Mouse (Mus musculus): Measurements from ENCODE around the gene Nosip.
"Not testable (repeated sequence)": the region's sequence is repeated elsewhere in the genome, so short reads cannot be mapped to it uniquely, and the experiment has no call there.

Gene Nosip

GRCm38 (mm10) chr7:45062239-45062835, at the start of gene Nosip, which contains the start of gene Prrg2:
TSS of gene Nosip (plus strand) at chr7:45062429.
TSS of gene Prrg2 (minus strand) at chr7:45062677.
- DNase-seq (ENCODE audit: low spot score in 2 of 2), result peak; percentile 90 to 93

DNA sequence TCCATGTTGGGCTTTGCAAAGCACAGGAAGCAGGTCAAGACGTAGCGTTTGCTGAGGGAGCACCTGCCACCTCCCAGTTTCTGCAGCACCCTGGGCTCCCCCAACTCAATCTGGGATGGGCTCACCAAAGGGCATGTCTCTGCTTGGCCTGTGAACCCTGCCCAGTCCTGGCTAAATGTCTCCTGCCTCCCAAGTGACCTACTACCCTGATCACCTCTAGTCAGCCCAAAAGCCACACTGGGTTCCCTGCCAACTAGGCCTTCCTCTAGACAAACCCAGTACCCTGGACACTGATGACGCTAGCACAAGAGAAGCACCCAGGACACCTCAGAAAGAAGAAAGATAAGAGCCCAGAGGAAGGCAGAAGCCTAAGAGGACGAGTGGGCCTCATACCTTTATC, 49.4 kb upstream of the Nosip start:
- DNase-seq (ENCODE audit: low spot score in 2 of 2), result no peak

DNA sequence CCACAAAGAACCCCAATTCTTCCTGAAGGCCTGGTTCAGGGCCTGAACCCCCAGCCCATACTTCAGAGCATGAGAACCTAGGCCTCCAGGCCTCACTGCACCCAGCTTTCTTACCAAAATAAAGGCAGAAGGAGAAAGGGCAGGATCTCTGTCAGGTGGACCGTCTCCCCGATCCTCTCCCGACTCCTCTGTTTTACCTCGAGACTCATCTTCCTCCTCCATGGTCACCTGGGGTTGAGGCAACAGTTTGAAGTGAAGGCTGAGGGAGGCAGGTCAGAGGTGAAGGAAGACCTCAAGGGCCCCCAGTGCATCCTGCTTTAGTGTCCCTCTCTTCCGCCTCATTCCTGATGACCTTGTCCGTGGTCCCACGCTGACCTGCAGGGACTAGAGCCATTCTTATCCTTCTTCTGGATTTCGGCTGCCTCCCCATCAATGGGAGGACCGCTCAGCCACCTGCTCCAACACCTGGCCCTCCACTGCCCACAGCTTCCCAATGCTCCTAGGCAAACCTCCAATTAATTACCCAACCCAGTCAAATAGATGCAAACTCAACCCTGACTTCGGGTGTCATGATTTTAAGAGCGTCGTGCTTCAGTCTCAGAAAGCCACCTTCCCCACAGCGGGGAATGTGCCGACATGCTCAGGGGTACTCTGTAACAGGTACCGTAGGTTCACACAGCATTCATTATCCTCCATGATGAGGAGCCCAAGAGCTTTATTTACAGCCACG, 48.7 kb upstream of the Nosip start:
- no peak for DNase-seq (ENCODE audit: low spot score in 2 of 2)

DNA sequence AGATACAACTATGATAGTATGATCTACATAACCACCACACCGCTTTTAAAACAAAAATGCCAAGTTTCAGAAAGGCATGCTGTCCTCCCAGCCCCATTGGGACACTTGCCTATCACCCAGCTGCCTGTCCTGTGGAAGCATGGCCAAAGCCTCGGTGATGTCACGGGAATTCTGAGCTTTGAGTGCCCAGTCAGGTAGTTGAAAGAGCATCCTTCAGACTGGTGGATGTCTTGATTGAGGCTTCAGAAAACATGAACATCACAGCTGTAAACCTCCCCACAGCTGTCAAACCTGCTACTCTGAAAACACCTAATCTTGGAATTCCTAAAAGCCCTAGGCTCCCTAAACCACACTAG, 48.2 kb upstream of the Nosip start:
- no peak for DNase-seq (ENCODE audit: low spot score in 2 of 2)

GRCm38 (mm10) chr7:45015344-45015956, 46.8 kb upstream of the Nosip start:
- no peak for DNase-seq (ENCODE audit: low spot score in 2 of 2)

DNA sequence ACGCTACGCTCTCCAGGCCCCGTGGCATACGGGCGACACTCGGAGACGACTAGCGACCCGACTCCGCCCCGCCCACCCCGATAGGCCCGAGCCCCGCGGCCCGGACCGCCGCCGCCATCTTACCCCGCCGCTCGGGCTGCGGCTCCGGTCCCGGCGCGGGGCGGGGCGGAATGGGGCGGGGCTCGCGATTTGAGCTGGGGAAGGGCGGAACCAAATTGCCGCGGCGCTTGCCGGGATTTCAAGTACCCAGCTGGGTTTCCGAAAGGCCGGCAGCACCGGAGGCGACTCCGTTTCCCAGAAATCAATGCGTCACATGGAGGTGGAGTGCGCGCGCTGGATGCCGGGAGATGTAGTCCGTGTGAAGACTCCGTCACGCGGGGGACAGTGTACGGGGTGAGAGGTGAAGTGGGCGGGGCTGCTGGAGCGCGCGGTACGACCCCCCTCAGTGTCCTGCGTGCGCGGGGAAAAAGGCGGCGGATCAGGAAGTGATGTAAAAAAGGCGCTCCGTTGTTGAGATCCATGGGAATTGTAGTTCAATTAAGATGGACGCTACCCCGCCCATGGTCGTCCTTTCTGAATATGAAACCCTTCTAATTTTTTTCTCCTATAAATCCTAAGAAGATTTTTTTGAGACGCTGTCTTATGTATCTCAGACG, 46.1 kb upstream of the Nosip start, which contains the start of gene Scaf1:
TSS of gene Scaf1 (minus strand) at position 407 of the 656 bp plus-strand sequence.
- peak; percentile 98 to 100 for DNase-seq (ENCODE audit: low spot score in 2 of 2)

GRCm38 (mm10) chr7:45016761-45017160, 45.5 kb upstream of the Nosip start:
- no peak for DNase-seq (ENCODE audit: low spot score in 2 of 2)

GRCm38 (mm10) chr7:45017242-45018061, 44.8 kb upstream of the Nosip start, which contains the start of gene Rras:
TSS of gene Rras (plus strand) at chr7:45017961.
- peak; percentile 60 to 68 for DNase-seq (ENCODE audit: low spot score in 2 of 2)

- DNase-seq (ENCODE audit: low spot score in 2 of 2), result no peak
Observed at GRCm38 (mm10) chr7:45019031-45019571, 43.1 kb upstream of the Nosip start.

DNA sequence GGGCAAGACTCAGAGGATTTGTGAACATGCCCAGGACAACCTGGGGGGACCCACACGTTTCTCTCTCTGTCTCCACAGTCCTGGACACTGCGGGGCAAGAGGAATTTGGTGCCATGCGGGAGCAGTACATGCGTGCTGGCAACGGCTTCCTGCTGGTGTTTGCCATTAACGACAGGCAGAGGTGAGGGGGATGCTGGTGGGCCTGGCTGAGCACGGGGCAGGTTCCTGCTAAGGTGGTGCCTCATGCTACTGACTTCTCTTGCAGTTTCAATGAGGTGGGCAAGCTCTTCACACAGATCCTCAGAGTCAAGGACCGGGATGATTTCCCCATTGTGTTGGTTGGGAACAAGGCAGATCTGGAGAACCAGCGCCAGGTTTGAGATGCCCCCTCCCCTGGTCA, 42.0 kb upstream of the Nosip start:
- DNase-seq (ENCODE audit: low spot score in 2 of 2), result no peak

DNA sequence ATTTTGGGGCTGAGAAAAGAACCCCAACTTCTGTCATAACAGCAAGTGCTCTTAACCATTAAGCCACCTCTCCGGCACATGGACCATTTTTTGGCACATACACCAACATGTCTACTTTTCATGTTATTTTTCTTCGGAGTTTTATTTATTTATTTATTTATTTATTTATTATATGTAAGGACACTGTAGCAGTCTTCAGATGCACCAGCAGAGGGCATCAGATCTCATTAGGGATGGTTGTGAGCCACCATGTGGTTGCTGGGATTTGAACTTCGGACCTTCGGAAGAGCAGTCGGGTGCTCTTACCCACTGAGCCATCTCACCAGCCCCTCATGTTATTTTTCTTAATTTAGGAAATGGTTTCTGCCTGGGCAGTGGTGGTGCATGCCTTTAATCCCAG, 38.5 kb upstream of the Nosip start:
- not testable (repeated sequence) for DNase-seq (ENCODE audit: low spot score in 2 of 2)

- no peak for DNase-seq (ENCODE audit: low spot score in 2 of 2)
Observed at GRCm38 (mm10) chr7:45024281-45025248, 37.7 kb upstream of the Nosip start.

DNA sequence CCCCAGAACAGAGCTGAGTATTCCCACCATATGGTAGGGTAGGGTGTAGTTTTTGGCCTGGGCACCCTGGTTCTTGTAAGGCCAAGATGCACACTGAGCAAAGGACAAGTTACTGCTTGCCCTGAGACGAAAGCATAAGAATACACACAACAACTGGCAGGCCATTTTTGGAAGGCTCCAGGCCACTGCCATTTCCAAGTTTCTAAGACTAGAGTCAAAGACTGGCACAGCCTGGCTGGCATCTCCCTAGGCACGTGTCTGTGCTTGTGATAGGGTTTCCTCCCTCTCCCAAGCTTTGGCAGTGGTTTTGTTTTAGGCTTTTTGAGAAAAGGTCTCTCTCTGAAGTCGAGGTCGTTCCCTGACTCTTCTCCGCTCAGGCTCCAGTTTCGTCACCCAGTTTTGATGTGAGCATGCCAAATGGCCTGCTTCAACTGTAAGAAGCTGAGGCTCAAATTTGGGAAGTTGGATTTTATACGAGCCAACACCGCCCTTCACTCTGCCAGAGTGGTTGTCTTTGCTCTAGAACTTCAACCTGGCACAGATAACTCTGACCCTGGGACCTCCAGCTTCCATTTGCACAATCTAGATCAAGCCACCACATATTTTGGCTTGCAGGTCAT, 36.5 kb upstream of the Nosip start:
- DNase-seq (ENCODE audit: low spot score in 2 of 2), result no peak

- DNase-seq (ENCODE audit: low spot score in 2 of 2), result no peak
Observed at GRCm38 (mm10) chr7:45026256-45026655, 36.0 kb upstream of the Nosip start.

DNA sequence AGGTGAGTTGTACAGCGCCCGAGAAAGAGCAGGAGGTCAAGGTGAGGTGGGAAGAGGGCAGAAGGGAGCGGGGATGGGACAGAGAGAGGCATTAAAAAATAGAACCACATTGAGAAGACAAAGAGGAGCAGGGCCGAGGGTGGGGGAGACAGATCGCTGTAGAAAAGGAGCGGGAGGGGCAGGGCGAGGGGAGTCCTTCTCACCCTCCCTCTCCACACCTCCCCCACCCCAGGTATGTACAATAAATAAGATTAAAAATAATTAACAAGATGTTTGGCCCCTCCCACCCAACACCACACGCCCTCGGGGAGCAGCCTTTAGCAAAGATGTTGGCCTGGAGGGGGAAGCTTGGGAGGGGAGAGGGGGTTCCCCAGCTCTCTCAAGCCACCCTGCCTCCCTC, 34.5 kb upstream of the Nosip start:
- DNase-seq (ENCODE audit: low spot score in 2 of 2), result no peak

DNA sequence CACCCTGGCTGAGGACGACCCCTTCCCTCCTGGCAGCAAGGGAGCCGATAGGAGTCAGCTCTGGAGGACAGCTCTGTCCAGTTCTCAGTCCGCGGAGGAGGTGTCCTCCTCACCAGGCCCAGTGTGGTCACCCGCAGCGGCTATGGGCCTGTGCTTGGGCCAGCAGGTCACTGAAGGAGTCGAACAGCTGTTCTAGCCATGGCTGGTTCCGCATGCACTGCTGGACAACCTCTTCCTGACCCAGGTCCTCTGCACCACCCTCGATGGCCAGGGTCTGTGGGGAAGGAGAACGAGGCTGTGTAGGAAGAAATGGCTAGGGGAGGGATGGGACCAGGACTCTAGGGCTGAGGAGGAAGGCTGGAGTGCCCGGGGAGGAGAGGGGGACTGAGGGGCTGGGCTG, 33.9 kb upstream of the Nosip start:
- no peak for DNase-seq (ENCODE audit: low spot score in 2 of 2)

GRCm38 (mm10) chr7:45029995-45030394, 32.2 kb upstream of the Nosip start:
- no peak for DNase-seq (ENCODE audit: low spot score in 2 of 2)

DNA sequence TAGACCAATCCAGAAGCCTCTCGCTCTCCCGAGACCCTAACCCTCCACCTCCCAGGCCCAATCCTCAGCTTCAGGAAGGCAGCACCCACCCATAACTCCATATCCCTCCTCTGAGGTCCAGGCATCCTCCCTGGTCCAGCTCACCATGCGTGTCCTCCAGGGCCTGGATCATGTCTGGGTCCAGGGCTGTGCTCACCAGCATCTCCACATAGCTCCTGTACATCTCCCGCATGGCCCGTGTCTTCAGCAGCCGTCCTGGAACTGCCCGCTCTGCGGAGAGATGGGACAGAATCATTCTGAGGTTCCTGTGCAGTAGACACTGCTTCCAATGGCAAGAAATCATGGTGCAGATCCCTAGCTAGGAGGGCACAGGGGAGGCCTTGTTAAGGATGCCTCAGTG, 31.4 kb upstream of the Nosip start:
- no peak for DNase-seq (ENCODE audit: low spot score in 2 of 2)

DNA sequence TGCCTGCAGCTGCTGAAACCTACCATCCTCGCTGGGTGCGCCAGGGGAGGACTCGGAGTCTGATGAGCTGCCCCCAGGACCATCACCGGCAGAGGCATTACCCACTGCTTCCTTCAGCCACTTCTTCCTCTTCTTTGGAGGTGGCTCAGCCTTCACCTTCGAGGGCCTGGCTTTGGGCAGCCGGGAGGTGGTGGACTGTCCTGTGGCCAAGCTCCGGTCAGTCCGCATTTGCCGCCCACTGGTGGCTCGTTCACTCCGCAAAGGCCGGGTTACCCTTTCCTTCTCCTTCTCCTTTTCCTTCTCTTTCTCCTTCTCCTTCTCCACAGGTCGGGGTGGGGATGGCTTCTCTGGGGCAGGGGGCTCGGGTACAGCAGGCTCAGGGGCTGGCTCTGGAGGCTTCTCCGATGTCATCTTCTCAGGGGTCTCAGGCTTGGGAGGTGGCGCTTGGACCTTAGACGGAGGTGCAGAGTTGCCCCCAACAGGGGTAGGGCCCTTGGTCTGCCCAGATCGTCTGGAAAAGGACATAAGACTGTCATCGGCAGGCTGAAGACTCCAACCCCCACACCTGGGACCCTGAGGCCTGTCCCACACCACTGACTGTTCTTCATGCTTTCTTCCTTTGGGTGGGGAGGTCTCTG, 28.4 kb upstream of the Nosip start:
- DNase-seq (ENCODE audit: low spot score in 2 of 2), result no peak
